Mouse (Mus musculus): Measurements from ENCODE around the gene Jph4.

Jph4 gene

DNA sequence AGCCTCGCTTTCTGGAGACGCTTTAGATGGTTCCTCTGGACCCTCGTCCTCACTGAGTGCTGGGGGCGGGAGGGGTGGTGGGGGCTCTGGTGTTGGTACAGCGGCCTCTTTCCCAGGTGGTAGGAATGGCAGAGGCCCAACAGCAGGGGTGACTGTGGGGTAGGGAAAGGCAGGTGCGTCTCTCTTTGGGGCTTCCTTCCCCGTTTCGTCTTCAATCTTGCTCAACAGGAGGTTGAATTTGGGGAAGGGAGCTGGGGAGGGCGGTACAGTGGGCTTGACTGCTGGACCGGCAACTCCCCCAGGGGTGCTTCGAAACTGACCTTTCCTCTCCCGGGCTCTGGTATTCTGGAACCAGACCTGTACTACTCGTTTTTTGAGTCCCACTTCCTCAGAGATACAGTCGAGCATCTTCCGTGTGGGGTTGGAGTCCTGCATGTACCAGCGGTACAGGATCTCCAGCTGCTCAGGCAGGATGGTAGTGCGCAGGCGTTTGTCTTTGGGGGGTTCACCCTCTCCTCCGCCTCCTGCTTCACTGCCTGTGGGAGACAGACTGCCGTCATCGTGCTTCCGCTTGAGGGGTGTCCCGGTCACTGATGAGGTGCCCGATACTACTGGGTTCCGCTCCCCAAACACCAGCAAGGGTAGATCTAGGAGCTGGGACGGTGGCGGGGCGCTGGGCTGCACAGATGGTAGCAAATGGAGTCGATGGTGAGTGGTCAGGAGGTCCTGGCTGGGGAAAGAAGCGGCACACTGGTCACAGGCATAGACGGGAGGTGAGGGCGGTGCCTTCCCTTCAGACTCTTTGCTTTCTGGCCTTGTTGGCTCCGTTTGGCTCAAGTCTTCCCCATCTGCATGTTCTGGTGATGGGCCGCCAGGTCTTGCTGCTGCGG, 52.0 kb downstream of the Jph4 start:
- no peak for DNase-seq (ENCODE audit: low spot score in 2 of 2)

DNA sequence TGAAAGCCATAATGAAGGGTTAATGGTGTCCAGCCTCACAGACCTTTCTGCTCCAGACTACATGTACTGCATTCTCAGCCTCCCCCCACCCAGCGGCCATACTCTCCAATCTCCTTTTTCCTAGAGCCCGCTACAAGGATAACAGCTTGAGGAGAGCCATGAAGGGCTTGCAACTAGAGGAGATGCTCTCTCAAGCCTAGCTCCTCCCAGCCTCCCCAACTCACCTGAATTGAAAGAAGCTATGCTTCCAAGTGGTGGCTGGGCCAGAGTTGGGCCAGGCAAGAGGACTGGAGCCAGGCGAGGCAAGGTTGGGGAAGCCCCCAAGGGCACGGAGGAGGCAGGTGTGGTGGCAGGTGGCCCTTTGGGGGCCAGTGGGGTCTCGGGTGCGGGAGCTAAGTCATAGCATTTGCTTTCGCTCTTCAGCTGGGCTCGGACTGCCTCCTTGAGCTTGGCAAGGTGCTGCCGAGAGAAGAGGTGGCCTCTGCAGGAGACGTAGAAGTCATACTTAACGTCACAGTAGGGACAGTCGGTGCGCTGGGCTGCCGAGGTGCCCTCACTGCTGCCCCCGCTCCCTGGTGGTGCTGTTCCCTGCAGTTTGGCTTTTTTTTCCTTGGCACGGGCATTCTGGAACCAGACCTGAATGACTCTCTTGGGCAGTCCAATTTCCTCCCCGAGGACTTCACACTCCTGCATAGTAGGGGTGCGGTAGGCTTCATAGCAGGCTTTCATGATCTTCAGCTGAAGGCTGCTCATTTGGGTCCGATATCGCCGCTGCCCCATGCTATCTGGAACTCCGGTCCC, 53.0 kb downstream of the Jph4 start:
- no peak for DNase-seq (ENCODE audit: low spot score in 2 of 2)

DNA sequence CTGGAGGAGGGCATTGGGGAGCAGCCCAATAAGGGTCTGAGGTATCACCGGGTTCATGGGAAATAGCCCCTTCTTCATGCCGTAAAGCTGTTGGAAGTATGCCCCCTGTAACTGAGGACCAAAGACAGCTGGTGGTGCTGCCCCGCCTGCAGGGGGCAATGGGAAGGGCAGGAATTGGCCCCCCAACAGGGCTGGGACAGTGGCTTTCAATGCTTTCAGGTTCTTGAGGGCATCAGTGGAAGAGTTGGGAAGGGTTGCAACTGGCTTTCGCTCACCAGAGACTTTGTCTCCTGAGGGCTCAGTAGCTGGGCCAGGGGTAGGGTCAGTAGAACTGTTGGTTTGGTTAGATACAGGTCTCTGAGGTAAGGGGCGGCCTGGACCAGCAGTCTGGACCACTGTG, 53.6 kb downstream of the Jph4 start:
- DNase-seq (ENCODE audit: low spot score in 2 of 2) = no peak

DNA sequence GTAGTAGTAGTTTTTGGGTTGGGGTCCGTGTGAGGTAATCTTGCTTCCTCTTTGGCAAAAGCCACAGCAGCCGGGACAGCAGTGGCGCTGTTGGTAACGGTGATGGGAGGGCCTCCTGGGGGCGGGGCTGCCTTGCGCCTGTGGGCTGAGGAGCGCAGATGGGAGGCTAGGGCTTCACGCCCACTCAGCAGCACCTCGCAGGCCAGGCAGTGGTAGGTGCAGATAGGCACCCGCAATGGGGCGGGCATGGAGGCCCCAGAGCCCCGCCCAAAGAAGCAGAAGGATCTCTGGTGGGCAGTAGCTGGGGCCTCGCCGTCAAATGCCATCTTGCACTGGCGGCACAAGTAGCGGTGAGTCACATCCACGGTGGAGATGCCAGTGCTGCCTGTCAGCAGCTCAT, 54.1 kb downstream of the Jph4 start:
- DNase-seq (ENCODE audit: low spot score in 2 of 2) = no peak

DNA sequence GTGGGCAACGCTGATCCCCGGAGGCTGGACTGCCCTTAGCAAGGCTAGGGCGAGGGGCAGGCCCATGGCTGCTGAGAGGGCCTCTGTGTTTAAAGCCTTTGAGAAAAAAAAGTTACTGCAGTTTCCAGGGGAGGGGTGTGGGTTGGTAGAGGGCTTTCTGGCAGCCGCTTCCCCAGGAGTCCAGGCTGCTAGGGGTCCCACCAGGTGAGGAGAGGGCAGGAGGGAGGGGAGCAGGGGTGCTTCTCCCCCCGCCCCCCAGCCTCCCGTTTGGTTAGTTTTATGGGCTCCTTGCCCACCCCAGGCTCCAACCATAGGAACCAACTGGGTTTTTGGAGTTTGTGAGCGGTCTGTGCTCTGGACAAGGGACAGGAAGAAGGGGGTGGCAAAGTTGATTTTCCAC, 54.9 kb downstream of the Jph4 start:
- DNase-seq (ENCODE audit: low spot score in 2 of 2) = no peak

DNA sequence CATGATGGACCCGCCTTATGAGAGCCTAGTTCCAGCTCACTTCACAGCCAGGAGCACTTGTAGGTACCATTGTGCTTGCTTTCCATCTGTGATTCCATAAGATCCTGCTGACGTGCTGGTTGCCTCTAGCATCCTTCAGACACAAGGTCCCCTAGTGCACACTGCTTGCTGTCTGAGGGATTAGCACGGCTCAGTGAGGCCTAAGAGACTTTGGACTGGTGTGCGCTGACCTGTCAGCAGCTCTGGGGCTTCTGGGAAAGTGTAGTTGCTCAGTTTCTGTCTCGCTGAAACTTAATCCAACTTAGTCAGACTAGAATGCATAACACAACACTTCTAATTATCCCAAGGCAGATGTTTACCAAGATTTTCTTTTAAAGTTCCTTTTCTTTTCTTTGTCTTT, 56.8 kb downstream of the Jph4 start:
- no peak for DNase-seq (ENCODE audit: low spot score in 2 of 2)

DNA sequence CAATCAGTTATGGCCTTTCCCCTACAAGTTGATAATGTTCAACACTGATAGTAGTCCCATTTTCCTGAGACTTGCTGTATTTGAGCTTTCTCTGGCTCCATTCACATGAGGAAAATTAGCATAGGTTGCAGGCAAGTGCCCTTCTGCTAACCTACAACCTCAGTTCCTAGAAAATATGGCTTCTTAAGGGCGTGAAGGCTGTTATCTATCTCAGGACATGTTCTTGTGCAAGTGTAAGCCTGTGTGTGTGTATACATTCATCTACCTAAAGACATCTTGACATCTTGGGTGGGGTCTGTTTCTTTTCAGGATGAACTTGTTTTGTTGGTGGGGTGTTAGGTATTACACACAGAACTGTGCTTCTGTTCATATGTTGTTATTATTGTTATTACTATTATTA, 57.7 kb downstream of the Jph4 start:
- DNase-seq (ENCODE audit: low spot score in 2 of 2) = no peak

Measured in frontal cortex, postnatal 36 days (tissue).